Mouse (Mus musculus): ENCODE measurements around the gene Mcu. TPM values are rescaled to one million over a fixed set of nuclear protein-coding genes. Genes with fewer than 3 reads are reported as not detected.

Mcu gene
- polyA plus RNA-seq, 1 experiment from 2014 or later, result 24.7 TPM

- ATAC-seq (ENCODE audit: low FRiP score), result no peak
- H3K4me1 ChIP-seq (replicated peaks; ENCODE audit: control insufficient read depth, insufficient read depth, low read length), result 0 out of 2 replicates have a peak, but pooled peaks cover 2% of the 10 kb centered on the region
- H3K27ac ChIP-seq (ENCODE audit: low read depth, low read length), result no peak overlapping the region
- H3K27me3 ChIP-seq (ENCODE audit: control insufficient read depth, insufficient read depth, low read length), result no peaks in the 10 kb centered on the region
- WGBS, result 90% methylated on average over 5 of the region's 6 CpGs
- DNase-seq (ENCODE audit: low spot score), result no peak
- H3K9ac ChIP-seq (ENCODE audit: low read depth, low read length), result no peak overlapping the region
- no peak overlapping the region for H3K4me2 ChIP-seq (replicated peaks; ENCODE audit: low read depth, low read length)
- H3K9me3 ChIP-seq (ENCODE audit: control insufficient read depth, low read length), result no peaks in the 10 kb centered on the region
- H3K36me3 ChIP-seq (ENCODE audit: control insufficient read depth, insufficient read depth, low read length), result no peaks in the 10 kb centered on the region
- no peak overlapping the region for H3K4me3 ChIP-seq (ENCODE audit: low read depth, low read length)
Observed at GRCm38 (mm10) chr10:59570360-59570759, 46.1 kb downstream of the Mcu start.

GRCm38 (mm10) chr10:59569481-59569869 is 47.0 kb downstream of the Mcu start:
- Histone ChIP-seq H3K9ac (ENCODE audit: low read depth, low read length) (no peak overlapping the region), H3K4me2 (replicated peaks; ENCODE audit: low read depth, low read length) (no peak overlapping the region), H3K4me3 (ENCODE audit: low read depth, low read length) (no peak overlapping the region), H3K27me3 (ENCODE audit: control insufficient read depth, insufficient read depth, low read length) (no peaks in the 10 kb centered on the region), H3K9me3 (ENCODE audit: control insufficient read depth, low read length) (no peaks in the 10 kb centered on the region), H3K4me1 (replicated peaks; ENCODE audit: control insufficient read depth, insufficient read depth, low read length) (0 out of 2 replicates have a peak, but pooled peaks cover 2% of the 10 kb centered on the region), H3K27ac (ENCODE audit: low read depth, low read length) (no peak overlapping the region), H3K36me3 (ENCODE audit: control insufficient read depth, insufficient read depth, low read length) (no peaks in the 10 kb centered on the region)
- ATAC-seq (ENCODE audit: low FRiP score) (no peak), DNase-seq (ENCODE audit: low spot score) (no peak)
- WGBS, result 82% methylated on average over 1 of the region's 1 CpGs

- Histone ChIP-seq H3K27me3 (ENCODE audit: control insufficient read depth, insufficient read depth, low read length) (no peaks in the 10 kb centered on the region), H3K36me3 (ENCODE audit: control insufficient read depth, insufficient read depth, low read length) (no peaks in the 10 kb centered on the region), H3K4me1 (replicated peaks; ENCODE audit: control insufficient read depth, insufficient read depth, low read length) (0 out of 2 replicates have a peak, but pooled peaks cover 2% of the 10 kb centered on the region), H3K4me2 (replicated peaks; ENCODE audit: low read depth, low read length) (no peak overlapping the region), H3K9me3 (ENCODE audit: control insufficient read depth, low read length) (no peaks in the 10 kb centered on the region), H3K27ac (ENCODE audit: low read depth, low read length) (no peak overlapping the region), H3K9ac (ENCODE audit: low read depth, low read length) (no peak overlapping the region), H3K4me3 (ENCODE audit: low read depth, low read length) (no peak overlapping the region)
- ATAC-seq (ENCODE audit: low FRiP score) (no peak), DNase-seq (ENCODE audit: low spot score) (no peak)
- WGBS, result 72% methylated on average over 10 of the region's 10 CpGs
Observed at GRCm38 (mm10) chr10:59568665-59569480, 47.6 kb downstream of the Mcu start.

GRCm38 (mm10) chr10:59566968-59567367 is 49.5 kb downstream of the Mcu start:
- Histone ChIP-seq H3K9ac (ENCODE audit: low read depth, low read length) (no peak overlapping the region), H3K4me3 (ENCODE audit: low read depth, low read length) (no peak overlapping the region), H3K4me1 (replicated peaks; ENCODE audit: control insufficient read depth, insufficient read depth, low read length) (0 out of 2 replicates have a peak, but pooled peaks cover 2% of the 10 kb centered on the region), H3K9me3 (ENCODE audit: control insufficient read depth, low read length) (no peaks in the 10 kb centered on the region), H3K36me3 (ENCODE audit: control insufficient read depth, insufficient read depth, low read length) (no peaks in the 10 kb centered on the region), H3K27me3 (ENCODE audit: control insufficient read depth, insufficient read depth, low read length) (no peaks in the 10 kb centered on the region), H3K4me2 (replicated peaks; ENCODE audit: low read depth, low read length) (no peak overlapping the region), H3K27ac (ENCODE audit: low read depth, low read length) (no peak overlapping the region)
- WGBS, result 94% methylated on average over 13 of the region's 13 CpGs
- ATAC-seq (ENCODE audit: low FRiP score), result no peak
- no peak for DNase-seq (ENCODE audit: low spot score)

- Histone ChIP-seq H3K4me3 (ENCODE audit: low read depth, low read length) (no peak overlapping the region), H3K9ac (ENCODE audit: low read depth, low read length) (no peak overlapping the region), H3K4me2 (replicated peaks; ENCODE audit: low read depth, low read length) (no peak overlapping the region), H3K27ac (ENCODE audit: low read depth, low read length) (no peak overlapping the region), H3K27me3 (ENCODE audit: control insufficient read depth, insufficient read depth, low read length) (no peaks in the 10 kb centered on the region), H3K4me1 (replicated peaks; ENCODE audit: control insufficient read depth, insufficient read depth, low read length) (0 out of 2 replicates have a peak, but pooled peaks cover 2% of the 10 kb centered on the region), H3K9me3 (ENCODE audit: control insufficient read depth, low read length) (no peaks in the 10 kb centered on the region), H3K36me3 (ENCODE audit: control insufficient read depth, insufficient read depth, low read length) (no peaks in the 10 kb centered on the region)
- ATAC-seq (ENCODE audit: low FRiP score), result no peak
- 80% methylated on average over 2 of the region's 2 CpGs for WGBS
- no peak for DNase-seq (ENCODE audit: low spot score)
Observed at GRCm38 (mm10) chr10:59565995-59566410, 50.5 kb downstream of the Mcu start.

- Histone ChIP-seq H3K4me2 (replicated peaks; ENCODE audit: low read depth, low read length) (no peak overlapping the region), H3K36me3 (ENCODE audit: control insufficient read depth, insufficient read depth, low read length) (no peaks in the 10 kb centered on the region), H3K9me3 (ENCODE audit: control insufficient read depth, low read length) (no peaks in the 10 kb centered on the region), H3K27ac (ENCODE audit: low read depth, low read length) (no peak overlapping the region), H3K9ac (ENCODE audit: low read depth, low read length) (no peak overlapping the region), H3K4me3 (ENCODE audit: low read depth, low read length) (no peak overlapping the region), H3K4me1 (replicated peaks; ENCODE audit: control insufficient read depth, insufficient read depth, low read length) (0 out of 2 replicates have a peak, but pooled peaks cover 2% of the 10 kb centered on the region), H3K27me3 (ENCODE audit: control insufficient read depth, insufficient read depth, low read length) (no peaks in the 10 kb centered on the region)
- 82% methylated on average over 5 of the region's 5 CpGs for WGBS
- DNase-seq (ENCODE audit: low spot score), result no peak
- no peak for ATAC-seq (ENCODE audit: low FRiP score)
Observed at GRCm38 (mm10) chr10:59564551-59564950, 51.9 kb downstream of the Mcu start.

GRCm38 (mm10) chr10:59562511-59562910 is 54.0 kb downstream of the Mcu start:
- Histone ChIP-seq H3K4me3 (ENCODE audit: low read depth, low read length) (no peak overlapping the region), H3K9me3 (ENCODE audit: control insufficient read depth, low read length) (no peaks in the 10 kb centered on the region), H3K27ac (ENCODE audit: low read depth, low read length) (no peak overlapping the region), H3K36me3 (ENCODE audit: control insufficient read depth, insufficient read depth, low read length) (no peaks in the 10 kb centered on the region), H3K27me3 (ENCODE audit: control insufficient read depth, insufficient read depth, low read length) (no peaks in the 10 kb centered on the region), H3K4me2 (replicated peaks; ENCODE audit: low read depth, low read length) (no peak overlapping the region), H3K9ac (ENCODE audit: low read depth, low read length) (no peak overlapping the region), H3K4me1 (replicated peaks; ENCODE audit: control insufficient read depth, insufficient read depth, low read length) (no peaks in the 10 kb centered on the region)
- ATAC-seq (ENCODE audit: low FRiP score), result no peak
- no peak for DNase-seq (ENCODE audit: low spot score)
- WGBS, result 76% methylated on average over 4 of the region's 4 CpGs

GRCm38 (mm10) chr10:59560126-59560525 is 56.4 kb downstream of the Mcu start:
- Histone ChIP-seq H3K4me3 (ENCODE audit: low read depth, low read length) (no peak overlapping the region), H3K27ac (ENCODE audit: low read depth, low read length) (no peak overlapping the region), H3K4me1 (replicated peaks; ENCODE audit: control insufficient read depth, insufficient read depth, low read length) (no peaks in the 10 kb centered on the region), H3K9me3 (ENCODE audit: control insufficient read depth, low read length) (no peaks in the 10 kb centered on the region), H3K27me3 (ENCODE audit: control insufficient read depth, insufficient read depth, low read length) (no peaks in the 10 kb centered on the region), H3K36me3 (ENCODE audit: control insufficient read depth, insufficient read depth, low read length) (no peaks in the 10 kb centered on the region), H3K9ac (ENCODE audit: low read depth, low read length) (no peak overlapping the region), H3K4me2 (replicated peaks; ENCODE audit: low read depth, low read length) (no peak overlapping the region)
- no peak for DNase-seq (ENCODE audit: low spot score)
- WGBS, result 93% methylated on average over 5 of the region's 5 CpGs
- ATAC-seq (ENCODE audit: low FRiP score), result no peak

GRCm38 (mm10) chr10:59558602-59559001 is 57.9 kb downstream of the Mcu start:
- ATAC-seq (ENCODE audit: low FRiP score) (no peak), DNase-seq (ENCODE audit: low spot score) (no peak)
- Histone ChIP-seq H3K36me3 (ENCODE audit: control insufficient read depth, insufficient read depth, low read length) (no peaks in the 10 kb centered on the region), H3K4me3 (ENCODE audit: low read depth, low read length) (no peak overlapping the region), H3K4me2 (replicated peaks; ENCODE audit: low read depth, low read length) (no peak overlapping the region), H3K27me3 (ENCODE audit: control insufficient read depth, insufficient read depth, low read length) (no peaks in the 10 kb centered on the region), H3K9me3 (ENCODE audit: control insufficient read depth, low read length) (no peaks in the 10 kb centered on the region), H3K9ac (ENCODE audit: low read depth, low read length) (no peak overlapping the region), H3K4me1 (replicated peaks; ENCODE audit: control insufficient read depth, insufficient read depth, low read length) (no peaks in the 10 kb centered on the region), H3K27ac (ENCODE audit: low read depth, low read length) (no peak overlapping the region)
- 71% methylated on average over 4 of the region's 4 CpGs for WGBS
